Mouse (Mus musculus) heart, postnatal 0 days (tissue): ENCODE results near the gene Cd99l2. TPM values are rescaled to one million over a fixed set of nuclear protein-coding genes. Genes with fewer than 3 reads are reported as not detected.

Experiments used
- ATAC-seq: fragments of 200-750 bp; cut with Nextera tagmentation; 2 replicates; pipeline ENCODE4 v1.8.0; 2017; ENCODE audit warnings: low read depth, moderate number of reproducible peaks, moderate library complexity; ENCODE audit not compliant: insufficient read depth
- DNase-seq: peaks from one replicate; pipeline ENCODE4 v3.0.0-alpha.2; 2016; ENCODE audit warnings: low spot score
- H3K27ac ChIP-seq: fragments of 300-500 bp; sonication (generic); 2 replicates; pipeline ENCODE4 v1.5.1; 2014; ENCODE audit warnings: low read depth, mild to moderate bottlenecking
- H3K27me3 ChIP-seq: fragments of 300-500 bp; sonication (generic); 2 replicates; pipeline ENCODE4 v1.6.1; 2014; ENCODE audit warnings: low read length, mixed read lengths; ENCODE audit not compliant: control insufficient read depth, insufficient read depth
- H3K36me3 ChIP-seq: fragments of 300-500 bp; sonication (generic); replicated peaks from 2 replicates; pipeline ENCODE4 v1.6.1; 2014; ENCODE audit warnings: low read length, mixed read lengths; ENCODE audit not compliant: control insufficient read depth, insufficient read depth
- H3K4me1 ChIP-seq: fragments of 300-500 bp; sonication (generic); 2 replicates; pipeline ENCODE4 v1.6.1; 2014; ENCODE audit warnings: antibody characterized with exemption; ENCODE audit not compliant: control insufficient read depth, insufficient read depth
- H3K4me2 ChIP-seq: fragments of 300-500 bp; sonication (generic); 2 replicates; pipeline ENCODE4 v1.6.1; 2014; ENCODE audit warnings: low read depth, mild to moderate bottlenecking, low read length, moderate library complexity
- H3K4me3 ChIP-seq: fragments of 300-500 bp; sonication (generic); 2 replicates; pipeline ENCODE4 v1.5.1; 2014; ENCODE audit warnings: low read depth, low read length
- H3K9ac ChIP-seq: fragments of 300-500 bp; sonication (generic); replicated peaks from 2 replicates; pipeline ENCODE4 v1.6.1; 2014; ENCODE audit warnings: low read depth, low read length, mixed read lengths
- H3K9me3 ChIP-seq: fragments of 300-500 bp; sonication (generic); replicated peaks from 2 replicates; pipeline ENCODE4 v1.6.1; 2016; ENCODE audit warnings: low read length; ENCODE audit not compliant: control insufficient read depth
- CTCF ChIP-seq: IDR thresholded peaks from 2 replicates; pipeline ENCODE4 v1.5.1; 2016; ENCODE audit warnings: antibody characterized with exemption, control low read depth, low read depth
- EP300 ChIP-seq: IDR thresholded peaks from 2 replicates; pipeline ENCODE4 v1.6.1; 2016; ENCODE audit warnings: antibody characterized with exemption, low read depth
- WGBS: fragments of 180-500 bp; shearing (Covaris S2); extraction: QIAGEN DNeasy Blood & Tissue Kit; methylation state at CpG from one replicate; pipeline ENCODE4 v1.1.7; 2014; 5-methylcytosine and 5-hydroxymethylcytosine counted together
- polyA plus RNA-seq: library from polyadenylated mRNA; unstranded; fragments of >200 nt; fragmentation: Nextera tagmentation; extraction: Ambion mirVana; gene quantifications from 2 replicates; pipeline ENCODE4 v1.2.1, GENCODE M21; 2015
- total RNA-seq: library from RNA; depleted of rRNA; stranded (reverse); fragments of >200 nt; gene quantifications from 2 replicates; pipeline ENCODE4 v1.2.3, GENCODE M21; 2014; ENCODE audit warnings: low replicate concordance

Gene Cd99l2
- total and polyA plus RNA-seq, 2 experiments from 2014 or later = 22.1 to 43.9 TPM

DNA sequence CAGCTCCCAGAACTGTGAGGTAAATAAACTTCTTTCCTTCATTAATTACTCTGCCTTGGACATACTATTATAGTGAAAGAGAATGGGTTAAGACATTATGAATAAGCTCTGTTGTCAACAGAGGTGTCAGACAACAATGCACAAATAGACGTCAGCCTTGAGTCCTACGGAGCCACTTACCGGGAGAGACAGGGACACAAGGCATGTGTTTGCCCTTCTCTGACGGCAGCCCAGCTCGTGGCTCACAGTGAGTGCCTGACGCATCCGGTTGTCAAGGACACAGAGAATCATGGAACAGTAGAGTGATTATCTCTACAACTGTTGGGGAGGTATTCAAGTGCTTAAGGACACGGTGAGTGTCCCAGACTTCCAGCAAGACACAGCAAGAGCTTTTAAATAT is 57.8 kb downstream of the Cd99l2 start:
- H3K4me2 ChIP-seq = no peak overlapping the region
- 50% methylated on average over 8 of the region's 8 CpGs for WGBS
- no peak overlapping the region for H3K4me3 ChIP-seq
- DNase-seq (peak; percentile 16), ATAC-seq (peak; percentile 41; the same call in 1 of the 2 replicates)
- H3K9ac ChIP-seq = no peak overlapping the region
- no peaks in the 10 kb centered on the region for H3K36me3 ChIP-seq
- H3K27me3 ChIP-seq = no peaks in the 10 kb centered on the region
- H3K27ac ChIP-seq = no peak overlapping the region
- no peak for TF ChIP-seq EP300
- no peaks in the 10 kb centered on the region for H3K4me1 ChIP-seq
- H3K9me3 ChIP-seq = no peaks in the 10 kb centered on the region

GRCm38 (mm10) chrX:71434448-71434847 is 58.2 kb downstream of the Cd99l2 start:
- TF ChIP-seq CTCF = no peak
- TF ChIP-seq EP300 = no peak
- Histone ChIP-seq H3K4me3 (no peak overlapping the region), H3K27ac (no peak overlapping the region), H3K4me2 (no peak overlapping the region), H3K27me3 (no peaks in the 10 kb centered on the region), H3K9ac (no peak overlapping the region), H3K36me3 (no peaks in the 10 kb centered on the region), H3K9me3 (no peaks in the 10 kb centered on the region), H3K4me1 (no peaks in the 10 kb centered on the region)
- DNase-seq (no peak), ATAC-seq (no peak)
- WGBS = 97% methylated on average over 1 of the region's 1 CpGs

- H3K9me3 ChIP-seq = no peaks in the 10 kb centered on the region
- 73% methylated on average over 5 of the region's 5 CpGs for WGBS
- no peak overlapping the region for H3K27ac ChIP-seq
- no peak for TF ChIP-seq CTCF
- TF ChIP-seq EP300 = no peak
- H3K4me1 ChIP-seq = no peaks in the 10 kb centered on the region
- H3K9ac ChIP-seq = no peak overlapping the region
- no peaks in the 10 kb centered on the region for H3K27me3 ChIP-seq
- no peak for ATAC-seq
- no peaks in the 10 kb centered on the region for H3K36me3 ChIP-seq
- H3K4me3 ChIP-seq = no peak overlapping the region
- no peak overlapping the region for H3K4me2 ChIP-seq
- DNase-seq = no peak
Measured at GRCm38 (mm10) chrX:71430900-71431299, 61.7 kb downstream of the Cd99l2 start.

DNA sequence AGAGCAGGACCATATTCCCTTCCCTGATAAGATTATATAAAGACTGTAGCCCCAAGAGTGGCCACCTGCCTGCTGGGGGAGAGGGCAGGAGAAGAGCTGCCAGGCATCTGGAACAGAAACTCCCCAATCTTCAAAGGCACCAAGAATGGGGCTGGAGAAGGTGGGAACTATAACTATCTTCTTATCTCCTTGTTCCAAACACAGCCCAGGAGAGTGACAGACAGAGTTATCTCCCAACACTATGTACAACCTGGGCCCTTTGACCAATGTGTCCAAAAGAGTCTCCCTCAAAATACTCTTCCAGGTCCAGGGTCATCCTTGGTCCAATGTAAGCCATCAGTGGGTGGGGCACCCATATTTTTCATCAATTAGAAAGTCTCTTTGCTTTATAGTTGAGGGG is 65.2 kb downstream of the Cd99l2 start:
- Histone ChIP-seq H3K9me3 (no peaks in the 10 kb centered on the region), H3K4me3 (no peak overlapping the region), H3K4me1 (no peaks in the 10 kb centered on the region), H3K27ac (no peak overlapping the region), H3K9ac (no peak overlapping the region), H3K36me3 (no peaks in the 10 kb centered on the region), H3K4me2 (no peak overlapping the region), H3K27me3 (no peaks in the 10 kb centered on the region)
- no peak for DNase-seq
- TF ChIP-seq CTCF = no peak
- TF ChIP-seq EP300 = no peak
- ATAC-seq = no peak

- no peaks in the 10 kb centered on the region for H3K9me3 ChIP-seq
- WGBS = 38% methylated on average over 9 of the region's 9 CpGs
- ATAC-seq (peak; percentile 69), DNase-seq (peak; percentile 15)
- no peak overlapping the region for H3K4me2 ChIP-seq
- H3K27me3 ChIP-seq = no peaks in the 10 kb centered on the region
- no peak overlapping the region for H3K4me3 ChIP-seq
- TF ChIP-seq CTCF (peak; percentile 70), EP300 (no peak)
- H3K9ac ChIP-seq = no peak overlapping the region
- H3K4me1 ChIP-seq = no peaks in the 10 kb centered on the region
- no peak overlapping the region for H3K27ac ChIP-seq
- no peaks in the 10 kb centered on the region for H3K36me3 ChIP-seq
Measured at GRCm38 (mm10) chrX:71425746-71426519, 66.7 kb downstream of the Cd99l2 start.

DNA sequence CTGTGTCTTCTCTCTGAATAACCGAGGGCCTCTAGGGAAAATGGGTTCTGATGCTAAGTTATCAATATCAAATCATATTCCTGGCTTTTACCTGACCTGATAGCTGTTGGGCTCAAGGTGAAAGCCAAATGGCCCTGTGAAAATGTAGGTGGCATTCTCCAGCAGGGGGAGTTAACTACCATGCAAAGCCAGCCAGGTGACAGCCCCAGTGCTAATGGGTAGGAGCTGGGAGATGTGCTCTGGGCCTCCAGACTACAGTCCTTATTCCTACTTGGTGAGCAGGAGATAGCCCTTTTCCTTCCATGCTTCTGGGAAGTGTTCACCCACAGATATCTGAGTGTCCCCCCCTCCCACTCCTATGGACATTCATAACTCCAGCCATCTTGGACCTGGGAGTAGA is 67.8 kb downstream of the Cd99l2 start:
- WGBS = 75% methylated on average over 1 of the region's 1 CpGs
- no peak overlapping the region for H3K4me2 ChIP-seq
- TF ChIP-seq EP300 = no peak
- TF ChIP-seq CTCF = peak; percentile 30
- H3K36me3 ChIP-seq = no peaks in the 10 kb centered on the region
- ATAC-seq = no peak
- H3K27ac ChIP-seq = no peak overlapping the region
- H3K9ac ChIP-seq = no peak overlapping the region
- no peaks in the 10 kb centered on the region for H3K27me3 ChIP-seq
- H3K9me3 ChIP-seq = no peaks in the 10 kb centered on the region
- H3K4me3 ChIP-seq = no peak overlapping the region
- no peaks in the 10 kb centered on the region for H3K4me1 ChIP-seq
- no peak for DNase-seq
